Mouse (Mus musculus) embryo, embryonic 10 days (tissue): ENCODE results near the gene Epas1.

ENCODE experiments used
- DNase-seq: peaks from one replicate; pipeline ENCODE4 v3.0.0-alpha.2; 2015; ENCODE audit warnings: low spot score

Epas1 gene

GRCm38 (mm10) chr17:86755581-86756195, 2.2 kb downstream of the Epas1 start:
- no peak for DNase-seq

GRCm38 (mm10) chr17:86757621-86758020, 4.1 kb downstream of the Epas1 start:
- no peak for DNase-seq

- no peak for DNase-seq
Observed at GRCm38 (mm10) chr17:86761859-86762258, 8.4 kb downstream of the Epas1 start.

GRCm38 (mm10) chr17:86762479-86763242, 9.2 kb downstream of the Epas1 start:
- DNase-seq: no peak

GRCm38 (mm10) chr17:86765762-86766404, 12.4 kb downstream of the Epas1 start:
- no peak for DNase-seq

- DNase-seq: no peak
Observed at GRCm38 (mm10) chr17:86766412-86766811, 12.9 kb downstream of the Epas1 start.

- no peak for DNase-seq
Observed at GRCm38 (mm10) chr17:86768596-86768995, 15.1 kb downstream of the Epas1 start.

- DNase-seq: peak; percentile 18
Observed at GRCm38 (mm10) chr17:86769330-86770211, 16.1 kb downstream of the Epas1 start.

- DNase-seq: no peak
Observed at GRCm38 (mm10) chr17:86770848-86771247, 17.3 kb downstream of the Epas1 start.

GRCm38 (mm10) chr17:86772035-86772434, 18.5 kb downstream of the Epas1 start:
- no peak for DNase-seq

- no peak for DNase-seq
Observed at GRCm38 (mm10) chr17:86772929-86773588, 19.6 kb downstream of the Epas1 start.

GRCm38 (mm10) chr17:86776538-86776937, 23.0 kb downstream of the Epas1 start:
- DNase-seq: no peak

- no peak for DNase-seq
Observed at GRCm38 (mm10) chr17:86778147-86778546, 24.6 kb downstream of the Epas1 start.

- DNase-seq: no peak
Observed at GRCm38 (mm10) chr17:86779191-86780130, 26.0 kb downstream of the Epas1 start.

GRCm38 (mm10) chr17:86780708-86781318, 27.3 kb downstream of the Epas1 start:
- DNase-seq: no peak

- DNase-seq: no peak
Observed at GRCm38 (mm10) chr17:86781755-86782400, 28.4 kb downstream of the Epas1 start.

GRCm38 (mm10) chr17:86784405-86784977, 31.0 kb downstream of the Epas1 start:
- DNase-seq: no peak

GRCm38 (mm10) chr17:86785612-86786011, 32.1 kb downstream of the Epas1 start:
- DNase-seq: no peak

- no peak for DNase-seq
Observed at GRCm38 (mm10) chr17:86786496-86786895, 33.0 kb downstream of the Epas1 start.
